Mouse (Mus musculus): ENCODE results near the gene Rfc2. TPM values are rescaled to one million over a fixed set of nuclear protein-coding genes. Genes with fewer than 3 reads are reported as not detected.

Rfc2 gene
- 78.7 and 93.9 TPM in 2 replicates for total RNA-seq (2023)

GRCm38 (mm10) chr5:134581146-134581545, at the start of gene Rfc2:
Gene Rfc2 (plus strand): TSS chr5:134581366.

DNA sequence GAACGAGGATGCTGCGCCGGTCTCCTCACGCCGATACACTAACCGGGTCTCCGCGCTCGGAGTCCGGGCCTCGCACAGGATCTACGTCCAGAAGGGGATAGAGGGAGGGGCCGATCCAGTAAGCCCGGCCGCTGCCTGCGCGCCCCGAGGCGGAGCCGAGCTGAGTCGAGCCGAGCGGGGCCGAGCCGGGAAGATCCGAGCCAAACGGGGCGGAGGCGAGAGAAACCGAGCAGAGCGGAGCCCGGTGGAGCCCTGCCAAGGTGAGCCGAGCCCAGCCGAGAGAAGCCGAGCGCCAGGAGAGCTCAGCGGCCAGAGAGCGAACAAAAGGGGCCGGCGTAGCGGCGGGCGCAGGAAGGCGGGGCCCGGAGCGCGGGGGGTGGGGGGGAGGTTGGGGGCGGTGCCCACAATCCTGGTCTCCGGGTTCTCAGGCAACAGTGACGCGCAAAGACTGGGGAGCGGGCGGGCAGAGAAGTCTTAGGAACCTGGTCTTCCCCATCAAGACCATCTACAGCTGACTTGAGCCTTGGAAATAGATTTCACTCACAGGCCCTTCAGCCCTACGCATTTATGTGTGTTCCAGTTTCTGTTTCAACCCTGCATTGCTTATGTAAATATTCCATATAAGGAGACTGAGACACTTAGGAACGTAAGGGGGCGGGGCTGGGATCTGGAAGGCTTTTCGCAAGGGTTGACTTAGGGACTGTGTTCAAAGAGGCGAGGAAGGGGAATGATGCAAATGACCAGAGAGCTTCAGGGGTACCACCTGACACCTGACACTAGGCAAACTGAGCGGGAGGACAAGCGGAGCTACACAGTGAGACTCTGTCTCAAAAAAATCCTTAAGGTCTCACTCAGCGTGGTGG, 28.8 kb upstream of the Rfc2 start, which contains the start of gene Clip2:
Gene Clip2, minus strand, starts transcription at position 325 of the 863 bp plus-strand sequence.

GRCm38 (mm10) chr5:134560071-134560449, 21.1 kb upstream of the Rfc2 start, which contains the start of gene Syna:
Gene Syna (minus strand): TSS chr5:134560171.

DNA sequence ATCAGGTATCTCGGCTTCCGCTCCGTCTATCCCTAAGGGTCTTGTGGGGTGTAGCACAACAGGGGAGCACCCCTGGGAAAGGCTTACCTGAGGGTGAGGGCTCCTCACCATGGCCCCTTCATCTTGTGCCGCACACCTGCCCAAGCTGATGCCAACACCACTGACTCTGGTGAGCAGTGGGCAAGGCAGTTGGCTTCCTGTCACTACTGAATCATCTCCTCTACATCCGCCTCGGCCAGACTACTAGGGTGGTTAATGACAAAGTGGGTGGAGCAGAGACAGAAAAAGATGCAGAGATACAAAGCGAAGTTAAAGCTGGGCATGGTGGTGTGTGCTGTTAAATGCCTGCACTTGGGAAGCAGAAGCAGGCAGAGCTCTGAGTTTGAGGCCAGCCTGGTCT, 33.6 kb downstream of the Rfc2 start, which contains the start of gene Lat2:
Gene Lat2, minus strand, starts transcription at position 224 of the 400 bp plus-strand sequence.

DNA sequence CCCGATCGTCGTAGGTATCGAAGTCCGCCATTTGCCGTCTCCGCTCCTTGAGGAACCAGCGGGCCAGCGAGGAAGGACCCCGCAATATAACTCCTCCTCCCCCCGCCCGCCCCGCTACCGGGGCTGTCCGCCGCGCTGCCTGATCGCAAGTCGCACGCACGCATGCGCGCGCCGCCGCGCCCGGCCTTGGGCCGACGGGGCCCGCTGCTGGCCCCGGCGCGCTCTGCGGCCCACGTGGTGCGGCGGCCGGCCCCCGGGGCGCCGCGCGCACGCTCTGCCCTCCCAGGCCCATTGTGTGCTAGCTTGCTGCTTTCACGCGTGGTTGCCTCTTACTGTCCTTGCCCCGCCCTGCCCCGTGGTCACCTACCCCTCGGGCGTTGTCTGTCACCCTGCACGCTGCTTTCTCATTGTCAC, 58.1 kb downstream of the Rfc2 start, which contains the start of gene Eif4h:
Gene Eif4h, minus strand, starts transcription at position 222 of the 414 bp plus-strand sequence.

Other genes with a start within 250 kb of the Rfc2 start
- gene Gtf2ird1, start 124.7 kb upstream of the Rfc2 start, total RNA-seq (2023) = 12.9 and 14.2 TPM in 2 replicates
- 11.1 and 13.2 TPM in 2 replicates for gene Clip2, start 28.9 kb upstream of the Rfc2 start, total RNA-seq (2023)
- not detected in 2 replicates for gene Syna, start 21.2 kb upstream of the Rfc2 start, total RNA-seq (2023)
- 35.3 and 50.4 TPM in 2 replicates for gene Lat2, start 33.7 kb downstream of the Rfc2 start, total RNA-seq (2023)
- gene Eif4h, start 58.1 kb downstream of the Rfc2 start, total RNA-seq (2023) = 209 and 274 TPM in 2 replicates
- gene Limk1, start 107.2 kb downstream of the Rfc2 start, total RNA-seq (2023) = 6.8 and 8.5 TPM in 2 replicates
- gene Eln, start 166.0 kb downstream of the Rfc2 start, total RNA-seq (2023) = not detected in 2 replicates